Mouse (Mus musculus) testis, adult 2 months (tissue): ENCODE data around the gene Kcnq1.

Experiments
- CTCF ChIP-seq: fragments of 200-500 bp; IDR thresholded peaks from 2 replicates; pipeline ENCODE4 v1.5.1; 2012; ENCODE audit warnings: low read depth, mild to moderate bottlenecking, inconsistent platforms, low read length, moderate library complexity; ENCODE audit not compliant: control insufficient read depth, insufficient read depth, insufficient replicate concordance
- POLR2A ChIP-seq: fragments of 200-500 bp; IDR thresholded peaks from 2 replicates; pipeline ENCODE4 v1.6.1; 2012; ENCODE audit warnings: low read depth, mild to moderate bottlenecking, inconsistent platforms, low read length, moderate library complexity; ENCODE audit not compliant: control insufficient read depth

- no peak for TF ChIP-seq CTCF
- TF ChIP-seq POLR2A: no peak
Observed at GRCm38 (mm10) chr7:143172914-143173547, 66.9 kb downstream of the Kcnq1 start.
